Mouse (Mus musculus): Measurements from ENCODE around the gene Llgl2.
"Not testable (repeated sequence)": the region's sequence is repeated elsewhere in the genome, so short reads cannot be mapped to it uniquely, and the experiment has no call there.

Llgl2 gene

DNA sequence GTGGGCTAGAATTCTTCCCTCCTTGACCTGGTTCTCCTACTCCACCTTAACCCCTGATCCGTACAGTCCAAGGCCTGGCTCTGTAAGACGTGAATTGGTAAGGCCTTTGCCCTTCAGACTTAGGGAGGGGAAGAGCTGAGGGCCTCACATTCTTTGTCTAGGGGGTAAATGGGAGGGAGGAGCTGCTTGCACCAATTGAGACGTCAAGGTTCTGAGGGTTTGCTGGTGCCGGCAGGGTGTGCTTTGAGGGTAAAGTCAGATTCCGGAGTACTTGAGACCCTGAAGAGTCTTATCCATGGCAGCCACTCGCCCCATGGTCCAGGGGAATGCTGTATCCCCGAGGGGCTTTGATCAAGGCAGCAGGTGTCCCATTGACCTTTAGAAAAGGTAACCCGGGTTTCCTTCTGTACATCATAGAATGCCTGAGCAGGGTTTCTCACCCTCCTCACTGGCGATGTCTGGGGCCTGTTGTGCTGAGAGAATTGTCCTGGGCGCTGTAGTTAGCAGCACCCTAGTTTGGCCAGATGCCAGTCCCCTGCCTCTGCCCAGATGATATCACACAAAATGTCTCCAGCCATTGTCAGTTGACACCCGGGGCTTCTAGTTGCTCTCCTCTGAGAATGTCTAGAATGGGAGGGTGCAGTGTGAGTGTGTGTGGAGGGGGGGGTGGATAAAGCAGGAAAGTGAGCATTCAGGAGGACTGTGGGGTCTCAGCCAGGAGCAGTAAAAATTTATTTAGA, 13.0 kb downstream of the Llgl2 start:
- no peak for DNase-seq

DNA sequence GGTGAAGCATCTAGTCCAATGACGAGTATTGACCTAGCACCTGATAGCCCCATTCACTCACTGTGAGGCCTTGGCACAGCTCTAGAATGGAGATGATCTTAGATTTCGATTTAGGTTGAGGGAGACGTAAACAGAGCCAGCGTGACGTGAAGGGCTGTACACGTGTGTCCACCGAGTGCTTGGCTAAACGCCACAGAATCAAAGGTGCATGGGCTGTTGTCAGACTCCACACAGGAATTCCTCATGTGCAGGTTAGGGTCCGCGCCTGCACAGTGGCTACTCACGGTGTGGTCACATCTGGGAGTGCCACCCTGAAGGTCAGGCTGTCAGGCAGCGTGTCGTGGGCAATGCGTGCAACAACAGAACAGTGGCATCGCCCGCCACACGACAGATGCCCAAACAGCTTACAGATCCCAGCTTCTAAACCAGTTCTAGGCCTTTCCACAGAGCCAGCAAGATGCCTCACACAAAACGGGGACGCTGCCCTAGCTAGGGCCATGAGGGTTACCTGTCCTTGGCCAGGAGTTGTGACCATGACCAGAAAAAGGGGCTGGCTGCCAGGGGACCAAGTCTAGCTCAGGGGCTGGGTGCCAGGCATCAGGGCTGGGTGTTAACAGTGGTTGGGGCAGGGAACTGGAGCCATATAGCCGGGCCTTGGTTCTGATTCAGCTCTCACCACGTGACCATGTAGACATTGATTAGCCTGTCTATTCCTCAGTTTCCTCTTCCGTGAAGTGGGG, 13.9 kb downstream of the Llgl2 start:
- no peak for DNase-seq

DNA sequence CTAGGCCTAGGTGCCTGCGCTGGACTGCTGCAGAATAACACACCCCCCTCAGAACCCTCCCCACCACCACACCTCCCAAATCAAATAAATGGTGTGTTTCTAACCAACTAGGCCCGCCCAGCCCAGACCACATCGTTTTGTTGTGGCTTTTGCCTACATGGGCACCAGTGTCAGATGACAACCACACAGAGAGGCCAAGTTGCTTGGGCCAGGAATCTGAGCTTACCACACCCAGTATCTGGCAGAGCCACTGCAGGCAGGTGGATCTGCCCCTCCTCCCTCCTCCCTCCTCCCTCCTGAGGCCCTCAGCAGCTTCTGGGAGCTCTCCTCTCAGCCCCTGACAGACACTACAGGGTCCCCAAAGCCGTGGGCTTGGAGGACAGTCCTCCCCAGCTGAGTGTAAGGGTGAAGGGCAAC, 15.1 kb downstream of the Llgl2 start:
- no peak for DNase-seq

DNA sequence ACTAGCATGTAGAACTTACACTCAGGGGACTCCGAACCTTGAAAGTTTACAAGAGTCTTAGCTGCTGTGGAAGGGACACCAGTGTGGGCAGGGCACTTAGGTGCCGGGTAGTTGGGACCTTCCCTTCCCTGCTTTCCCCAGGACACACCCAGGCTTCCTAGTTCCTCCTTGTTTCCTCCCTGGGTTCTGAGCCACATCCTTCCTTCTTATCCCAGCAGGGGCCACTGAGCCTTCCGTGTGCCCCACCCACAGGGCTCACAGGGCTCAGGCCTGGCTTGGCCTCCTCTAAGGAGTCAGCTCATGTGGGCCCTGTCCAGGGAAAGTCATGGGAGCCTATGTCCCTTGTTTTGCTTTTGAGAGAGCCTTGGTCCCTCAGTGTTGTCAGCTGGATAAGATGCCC, 15.9 kb downstream of the Llgl2 start:
- DNase-seq: no peak

DNA sequence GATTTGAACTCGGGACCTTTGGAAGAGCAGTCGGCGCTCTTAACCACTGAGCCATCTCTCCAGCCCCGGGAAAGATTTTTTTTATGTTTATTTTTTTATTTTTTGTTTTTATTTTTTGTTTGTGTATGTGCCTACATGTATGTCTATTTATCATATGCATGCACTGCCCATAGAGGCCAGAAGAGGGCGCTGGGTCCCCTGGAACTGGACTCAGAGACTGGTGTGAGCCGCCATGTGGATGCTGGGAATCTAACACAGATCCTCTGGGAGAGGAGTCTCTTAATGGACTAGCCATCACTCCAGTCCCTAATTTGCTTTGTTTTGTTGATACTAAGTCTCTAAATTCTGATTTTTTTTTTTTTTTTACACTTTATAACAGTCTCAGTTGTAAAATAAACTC, 17.2 kb downstream of the Llgl2 start:
- DNase-seq: no peak

DNA sequence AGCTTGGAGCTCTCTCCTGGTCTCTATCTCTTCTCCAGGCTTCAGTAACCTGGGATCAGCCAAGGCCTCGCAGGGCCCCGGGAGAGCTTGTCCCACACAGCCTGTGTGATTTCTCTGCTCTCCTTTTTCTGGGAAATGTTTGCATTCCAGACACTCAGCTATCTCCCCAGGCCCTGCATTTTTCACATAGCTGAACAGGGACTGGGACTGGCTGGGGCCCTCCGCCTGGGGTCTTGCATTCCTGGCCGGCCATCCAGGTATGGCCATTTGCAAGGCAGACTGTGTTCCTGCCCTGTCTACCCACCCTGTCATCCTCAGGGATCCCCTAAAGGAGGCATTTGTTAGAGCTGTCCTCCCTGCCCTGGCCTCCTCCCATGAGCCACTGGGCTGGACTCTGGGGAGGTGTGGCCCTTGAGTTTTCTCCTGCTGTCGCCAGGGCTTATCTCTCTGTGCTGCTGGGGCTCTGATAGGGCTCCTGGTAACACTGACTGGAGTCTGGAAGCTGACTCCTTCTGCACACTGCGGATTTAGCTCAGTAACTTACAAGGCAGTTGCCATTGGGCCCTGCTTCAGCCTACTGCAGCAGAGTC, 18.2 kb downstream of the Llgl2 start:
- no peak for DNase-seq

DNA sequence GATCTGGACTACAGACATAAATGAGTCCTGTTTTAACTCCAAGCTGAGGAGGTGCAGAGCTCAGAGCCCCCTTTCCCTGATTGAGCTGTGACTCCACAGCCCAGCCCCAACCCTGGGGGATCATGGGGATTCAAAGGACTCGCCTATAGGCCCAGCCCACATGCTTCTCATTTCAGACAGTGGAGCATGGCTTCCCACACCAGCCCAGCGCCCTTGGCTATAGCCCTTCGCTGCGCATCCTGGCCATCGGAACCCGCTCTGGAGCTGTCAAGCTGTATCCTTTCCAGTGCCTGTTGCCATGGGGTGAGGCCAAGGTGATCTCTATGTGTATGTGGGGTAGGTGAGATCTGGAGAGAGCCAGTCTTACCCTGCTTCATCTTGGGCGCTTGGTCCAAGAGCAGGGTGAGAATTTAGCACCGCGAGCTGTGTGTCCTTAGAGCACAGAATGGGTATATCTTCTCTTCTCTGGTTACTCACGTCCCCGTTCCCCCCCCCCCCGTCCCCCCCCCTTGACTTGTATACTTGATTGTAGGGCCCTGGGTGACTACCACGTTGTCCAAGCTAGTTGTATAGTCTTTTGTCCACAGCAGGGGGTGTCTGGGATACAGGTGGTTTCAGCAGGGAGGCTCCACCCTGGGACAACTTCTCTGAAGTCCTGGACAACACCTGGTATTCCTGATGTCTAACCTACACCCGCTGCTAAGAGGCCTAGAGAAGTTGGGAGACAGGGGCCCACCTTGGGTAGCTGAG, 19.5 kb downstream of the Llgl2 start:
- DNase-seq: no peak

DNA sequence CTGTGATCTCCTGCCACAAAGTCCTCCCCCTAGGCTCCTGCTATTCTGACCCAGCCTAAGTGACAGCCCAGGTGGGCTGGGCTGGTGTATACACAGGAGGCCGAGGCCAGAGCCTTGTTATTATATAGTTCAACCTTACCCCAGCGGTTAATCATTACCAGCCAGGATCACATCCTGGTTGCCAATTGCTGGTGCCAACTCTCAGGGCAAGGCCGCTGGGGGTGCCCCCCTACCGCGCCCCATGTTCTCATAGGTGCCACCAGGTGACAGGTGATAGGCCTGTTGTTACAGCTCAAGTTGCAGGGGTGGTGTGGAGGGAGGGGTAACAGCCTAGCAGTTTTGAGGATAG, 20.0 kb downstream of the Llgl2 start:
- no peak for DNase-seq

DNA sequence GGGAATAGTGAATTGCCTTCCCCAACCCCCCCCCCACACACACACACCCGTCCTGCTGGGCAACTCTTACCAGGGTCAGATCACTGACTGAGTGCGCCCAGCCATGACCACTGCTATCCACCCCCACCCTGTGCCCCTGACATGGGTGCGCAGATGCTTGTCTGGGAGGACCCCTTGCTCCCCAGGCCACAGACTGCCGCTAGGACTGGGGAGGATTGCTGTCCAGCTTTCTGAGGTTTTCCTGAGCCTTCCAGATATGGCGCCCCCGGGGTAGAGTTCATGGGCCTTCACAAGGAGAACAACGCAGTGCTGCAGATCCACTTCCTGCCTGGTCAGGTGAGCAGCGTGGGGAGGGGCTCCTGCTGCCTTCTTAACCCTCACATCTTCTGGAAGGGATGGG, 20.4 kb downstream of the Llgl2 start:
- no peak for DNase-seq

DNA sequence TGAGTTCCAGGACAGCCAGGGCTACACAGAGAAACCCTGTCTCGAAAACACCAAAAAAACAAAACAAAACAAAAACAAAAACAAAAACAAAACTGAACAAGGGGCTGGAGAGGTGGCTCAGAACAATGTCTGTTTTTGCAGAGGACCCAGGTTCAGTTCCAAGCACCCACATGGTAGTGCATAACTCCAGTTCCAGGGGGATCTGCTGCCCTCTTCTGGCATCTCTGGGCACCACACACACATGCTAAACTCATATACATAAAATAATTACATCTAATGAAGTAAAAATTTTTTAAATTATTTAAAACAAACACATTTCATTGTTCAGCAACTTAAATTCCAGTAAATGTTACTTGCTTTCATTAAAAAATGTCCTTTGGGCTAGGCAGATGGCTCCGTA, 22.0 kb downstream of the Llgl2 start:
- DNase-seq: no peak

DNA sequence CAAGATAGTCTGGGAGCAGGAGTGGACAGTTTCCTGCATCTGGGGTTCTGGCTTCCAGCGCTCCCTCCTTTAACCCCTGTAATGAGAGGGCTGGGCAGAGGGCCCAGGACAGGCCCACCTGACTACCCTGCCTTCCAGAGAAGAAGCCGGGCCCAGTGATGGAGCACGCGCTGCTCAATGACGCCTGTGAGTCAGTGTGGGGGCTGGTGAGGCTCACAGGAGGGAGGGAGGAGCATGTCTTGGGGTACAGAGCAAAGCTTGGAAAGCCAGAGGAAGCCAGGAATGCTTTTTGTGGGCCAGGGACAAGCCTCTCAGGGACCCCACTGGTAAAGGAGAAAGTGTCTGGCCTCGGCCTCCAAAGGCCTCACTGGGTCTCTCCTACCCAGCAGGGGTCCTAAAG, 30.8 kb downstream of the Llgl2 start:
- no peak for DNase-seq

DNA sequence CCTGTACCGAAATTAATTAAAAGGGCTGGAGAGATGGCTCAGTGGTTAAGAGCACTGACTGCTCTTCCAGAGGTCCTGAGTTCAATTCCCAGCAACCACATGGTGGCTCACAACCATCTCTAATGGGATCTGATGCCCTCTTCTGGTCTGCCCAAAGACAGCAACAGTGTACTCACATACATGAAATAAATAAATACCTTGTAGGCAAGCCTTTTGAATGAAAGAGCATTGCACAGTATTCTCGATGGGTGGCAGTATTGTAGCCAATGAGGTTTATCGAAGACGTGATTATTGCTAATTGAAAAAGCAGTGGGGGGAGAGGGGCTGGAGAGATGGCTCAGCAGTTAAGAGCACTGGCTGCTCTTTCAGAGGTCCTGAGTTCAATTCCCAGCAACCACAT, 33.3 kb downstream of the Llgl2 start:
- DNase-seq: not testable (repeated sequence)

DNA sequence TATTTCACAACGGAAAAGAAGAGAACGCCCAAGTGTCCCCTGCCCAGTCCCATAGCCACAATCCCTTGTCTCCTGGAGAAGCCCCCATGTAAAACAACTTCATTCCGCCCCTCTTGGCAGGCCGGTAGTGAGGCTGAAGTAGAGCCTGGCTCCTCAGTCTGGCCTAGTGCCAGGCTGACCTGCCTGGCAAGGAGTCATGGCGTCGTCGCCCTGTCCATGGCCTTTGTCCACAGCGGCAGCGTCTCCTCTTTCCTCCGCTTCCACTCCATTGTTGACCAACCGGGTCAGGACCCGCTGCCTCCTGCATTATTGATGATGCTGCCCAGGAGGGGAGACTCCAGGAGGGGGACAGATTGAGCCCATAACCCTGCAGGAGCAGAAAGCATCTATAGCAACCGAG, 34.1 kb downstream of the Llgl2 start:
- no peak for DNase-seq

DNA sequence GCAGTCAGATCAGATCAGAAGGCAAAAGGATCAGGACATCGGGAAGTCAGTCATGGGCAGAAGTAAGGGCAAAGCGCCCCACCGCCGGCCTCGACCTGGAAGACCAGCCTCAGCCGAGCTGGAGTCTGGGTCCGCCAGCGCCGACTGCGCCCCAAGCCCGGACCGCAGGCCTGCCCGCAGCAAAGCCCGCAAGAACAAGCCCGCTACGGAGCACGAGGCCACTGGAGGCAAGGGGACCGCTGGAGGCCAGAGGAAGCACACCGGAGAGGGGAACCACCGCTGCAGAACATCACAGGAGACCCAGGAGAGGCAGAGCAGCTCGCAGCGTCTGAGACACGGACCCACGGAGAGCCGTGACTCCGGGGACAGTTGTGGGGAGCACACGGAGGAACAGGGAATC, 34.5 kb downstream of the Llgl2 start, which contains the start of gene Myo15b:
Gene Myo15b, plus strand, starts transcription at position 53 of the 400 bp plus-strand sequence.
- DNase-seq: no peak

DNA sequence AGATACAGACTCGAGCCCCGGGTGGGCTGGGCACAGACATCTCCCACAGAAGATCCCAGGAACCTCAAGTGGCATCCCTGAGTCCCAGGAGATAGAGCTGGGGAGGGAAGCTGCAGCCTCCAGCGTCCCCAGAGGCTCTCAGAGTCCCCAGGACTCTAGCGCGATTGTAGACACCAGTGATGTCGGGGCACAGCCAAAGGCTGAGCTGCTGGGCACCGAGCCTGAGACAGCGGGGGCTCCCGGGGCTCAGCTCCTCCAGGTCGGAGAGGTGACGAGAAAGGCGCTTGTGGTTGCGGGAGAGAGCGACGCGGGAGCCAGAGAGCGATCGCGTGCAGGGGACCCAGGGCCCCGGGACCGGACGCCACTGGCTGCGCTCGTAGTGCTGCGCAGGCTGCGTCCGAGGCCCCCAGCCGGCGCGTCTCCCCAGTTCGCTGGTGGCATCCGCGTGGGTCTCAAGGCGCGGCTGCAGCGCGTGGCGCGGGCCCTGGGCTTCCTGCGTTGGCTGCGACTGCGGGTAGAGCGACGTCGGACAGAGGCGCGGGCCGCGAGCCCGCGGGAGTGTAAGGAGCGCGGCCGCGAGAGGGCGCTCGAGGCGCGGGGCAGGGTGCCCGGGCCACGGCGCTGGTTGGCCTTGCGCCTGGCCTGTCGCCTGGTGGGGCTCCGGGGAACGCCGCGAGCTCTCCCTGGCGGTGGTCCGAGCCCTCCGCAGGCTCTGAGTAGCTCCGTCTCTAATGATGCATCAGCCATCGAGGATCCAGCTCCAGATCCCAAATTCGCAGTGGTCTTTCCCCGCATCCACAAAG, 35.5 kb downstream of the Llgl2 start:
- peak; percentile 54 for DNase-seq

DNA sequence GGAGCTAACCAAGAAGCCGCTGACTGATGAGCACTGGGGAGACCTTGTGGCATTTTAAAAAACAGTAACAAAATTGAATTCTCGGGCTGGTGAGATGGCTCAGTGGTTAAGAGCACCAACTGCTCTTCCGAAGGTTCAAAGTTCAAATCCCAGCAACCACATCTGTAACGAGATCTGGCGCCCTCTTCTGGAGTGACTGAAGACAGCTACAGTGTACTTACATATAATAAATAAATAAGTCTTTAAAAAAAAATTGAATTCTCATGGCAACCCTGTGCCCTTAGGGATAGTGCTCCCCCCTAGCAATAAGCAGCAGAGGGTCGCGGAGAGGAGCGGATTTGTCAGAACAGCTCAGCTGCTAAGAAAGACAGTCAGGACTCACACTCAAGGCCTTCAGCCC, 40.0 kb downstream of the Llgl2 start:
- no peak for DNase-seq

DNA sequence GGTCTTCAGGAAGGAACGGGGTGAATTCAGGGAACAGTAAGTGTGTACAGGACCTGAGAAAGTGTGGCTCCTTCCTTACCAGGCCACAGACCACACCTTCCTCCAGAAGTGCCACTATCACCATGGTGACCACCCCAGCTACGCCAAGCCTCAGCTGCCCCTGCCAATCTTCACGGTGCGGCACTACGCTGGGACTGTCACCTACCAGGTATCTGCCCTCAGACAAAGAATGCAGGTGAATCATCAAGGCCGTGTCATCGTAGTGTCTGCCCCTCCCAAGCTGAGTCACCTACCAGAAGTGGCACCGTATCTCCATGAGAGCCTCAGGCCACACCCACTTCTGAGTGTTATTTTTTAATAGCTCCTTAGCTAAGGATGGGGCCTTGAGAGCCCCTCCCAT, 45.5 kb downstream of the Llgl2 start:
- DNase-seq: no peak

DNA sequence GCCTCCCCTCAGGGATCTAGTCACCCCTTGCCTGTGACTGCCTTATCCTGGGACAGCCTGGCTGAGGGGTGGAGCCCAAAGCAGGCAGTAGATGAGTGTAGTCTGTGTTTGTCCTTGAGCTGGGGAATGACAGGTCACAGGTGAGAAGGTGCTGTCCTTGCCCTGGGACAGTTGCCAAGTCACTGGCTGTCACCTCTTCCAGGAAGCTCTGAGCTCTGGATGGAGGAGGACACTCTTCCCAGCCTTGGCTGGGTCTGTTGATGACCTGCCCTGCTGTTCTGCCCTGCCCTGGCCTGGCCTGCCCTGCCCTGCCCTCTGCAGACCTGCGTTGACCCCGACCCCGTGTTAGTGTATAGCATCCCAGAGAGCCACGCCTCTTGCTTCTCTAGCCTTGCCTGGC, 48.6 kb downstream of the Llgl2 start:
- DNase-seq: no peak

DNA sequence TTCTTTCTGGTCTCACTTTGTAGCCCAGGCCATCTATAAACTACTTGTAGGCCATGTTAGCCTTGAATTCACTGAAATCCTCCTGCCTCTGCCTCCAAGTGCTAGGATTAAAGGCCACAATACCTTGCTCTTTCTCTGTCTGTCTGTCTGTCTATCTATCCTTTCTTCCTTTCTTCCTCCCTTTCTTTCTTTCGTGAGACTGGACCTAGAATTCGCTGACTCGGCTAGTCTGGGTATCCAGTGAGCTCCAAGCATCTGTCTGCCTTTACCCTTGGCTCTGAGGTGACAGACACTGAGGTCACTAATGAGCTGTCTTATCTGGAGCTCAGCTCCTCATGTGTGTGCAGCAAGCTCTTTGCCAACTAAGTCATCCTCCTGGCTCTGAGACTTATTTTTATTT, 52.1 kb downstream of the Llgl2 start:
- no peak for DNase-seq

DNA sequence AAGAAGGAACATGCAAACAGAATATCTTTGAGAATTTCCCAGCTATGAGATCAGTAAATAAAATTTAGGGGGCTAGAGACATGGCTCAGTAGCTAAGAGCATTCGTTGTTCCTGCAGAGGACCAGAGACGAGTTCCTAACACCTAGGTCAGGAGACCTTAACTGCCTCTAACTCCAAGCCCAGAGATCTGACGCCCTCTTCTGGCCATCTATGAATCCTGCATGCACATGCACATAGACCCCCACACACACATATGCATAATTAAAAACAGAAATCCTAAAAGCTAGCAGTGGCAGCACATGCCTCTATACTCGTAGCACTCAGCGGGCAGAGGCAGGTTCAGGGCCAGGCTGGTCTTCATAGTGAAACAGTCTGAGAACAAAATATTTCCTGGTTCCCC, 52.6 kb downstream of the Llgl2 start:
- DNase-seq: no peak

DNA sequence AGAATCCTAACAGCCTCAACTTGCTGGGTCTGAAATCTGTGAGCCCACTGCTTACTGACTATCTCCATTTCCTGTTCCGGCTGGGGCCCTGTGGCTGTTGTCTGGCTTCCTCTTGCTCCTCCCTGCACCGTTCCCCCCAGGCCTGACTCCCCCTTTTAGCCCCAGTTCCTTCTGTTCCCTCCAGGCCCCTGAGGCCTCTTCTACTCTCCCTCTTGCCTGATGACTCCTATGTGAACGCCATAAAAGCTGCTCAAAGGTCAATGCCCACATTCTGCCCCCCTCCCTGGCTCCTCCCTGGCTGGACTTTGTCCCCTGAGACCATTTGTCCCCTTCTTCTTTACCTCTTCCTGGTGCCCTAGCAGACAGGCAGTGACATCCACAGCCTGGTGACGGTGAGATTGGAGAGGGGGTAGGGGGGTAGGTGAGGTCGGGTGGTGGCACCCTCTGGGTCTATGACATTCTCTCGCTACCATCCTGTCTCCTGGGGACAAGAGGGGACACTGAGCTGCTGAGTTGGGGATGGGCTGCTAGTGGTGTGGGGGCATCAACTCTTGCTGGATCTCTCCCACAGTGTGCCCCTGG, 53.4 kb downstream of the Llgl2 start:
- no peak for DNase-seq

DNA sequence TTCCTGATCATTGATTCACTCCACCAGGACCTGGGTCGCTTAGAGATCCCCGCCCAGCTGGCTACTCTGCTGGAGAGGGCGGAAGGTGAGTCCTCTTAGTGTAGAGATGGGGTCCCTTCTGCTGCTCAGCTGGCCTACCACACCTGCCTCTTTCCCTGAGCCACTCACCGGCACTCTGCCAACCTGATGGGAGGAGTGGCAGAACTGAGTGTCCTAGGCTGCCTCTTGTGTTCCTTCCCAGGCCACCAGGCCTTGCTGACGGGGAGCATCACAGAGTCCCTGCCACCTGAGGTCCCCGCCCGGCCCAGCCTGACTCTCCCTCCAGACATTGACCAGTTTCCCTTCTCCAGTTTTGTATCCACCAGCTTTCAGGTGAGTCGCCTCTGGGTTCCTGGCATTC, 54.2 kb downstream of the Llgl2 start:
- no peak for DNase-seq

All from cerebellum, adult 9-10 months (tissue).